Mouse (Mus musculus) adrenal gland, postnatal 0 days (tissue): ENCODE measurements around the gene Tceanc. TPM values are rescaled to one million over a fixed set of nuclear protein-coding genes. Genes with fewer than 3 reads are reported as not detected.

Experiments used
- polyA plus RNA-seq: library from polyadenylated mRNA; unstranded; fragments of >200 nt; fragmentation: Nextera tagmentation; extraction: Ambion mirVana; gene quantifications from 2 replicates; pipeline ENCODE4 v1.2.1, GENCODE M21; 2015

The Tceanc gene
- polyA plus RNA-seq: 5.5 and 5.8 TPM in 2 replicates

GRCm38 (mm10) chrX:166518345-166518744 lies at the start of gene Tceanc:
TSS of gene Tceanc (minus strand) at chrX:166518567.

GRCm38 (mm10) chrX:166479365-166479983 lies 38.9 kb downstream of the Tceanc start, which contains the start of gene Rab9:
TSS of gene Rab9 (minus strand) at chrX:166479867.

Other genes starting within 250 kb of the Tceanc start
- 50.8 and 62.0 TPM in 2 replicates for gene Trappc2, start 78.0 kb downstream of the Tceanc start, polyA plus RNA-seq
- 4.7 and 5.6 TPM in 2 replicates for gene Ofd1, start 77.9 kb downstream of the Tceanc start, polyA plus RNA-seq
- 69.4 and 72.1 TPM in 2 replicates for gene Rab9, start 38.7 kb downstream of the Tceanc start, polyA plus RNA-seq
- 9.2 and 10.4 TPM in 2 replicates for gene Egfl6, start 67.2 kb upstream of the Tceanc start, polyA plus RNA-seq